8 mouse cellular contexts compared by ENCODE assay signal in the genomic region with DNA sequence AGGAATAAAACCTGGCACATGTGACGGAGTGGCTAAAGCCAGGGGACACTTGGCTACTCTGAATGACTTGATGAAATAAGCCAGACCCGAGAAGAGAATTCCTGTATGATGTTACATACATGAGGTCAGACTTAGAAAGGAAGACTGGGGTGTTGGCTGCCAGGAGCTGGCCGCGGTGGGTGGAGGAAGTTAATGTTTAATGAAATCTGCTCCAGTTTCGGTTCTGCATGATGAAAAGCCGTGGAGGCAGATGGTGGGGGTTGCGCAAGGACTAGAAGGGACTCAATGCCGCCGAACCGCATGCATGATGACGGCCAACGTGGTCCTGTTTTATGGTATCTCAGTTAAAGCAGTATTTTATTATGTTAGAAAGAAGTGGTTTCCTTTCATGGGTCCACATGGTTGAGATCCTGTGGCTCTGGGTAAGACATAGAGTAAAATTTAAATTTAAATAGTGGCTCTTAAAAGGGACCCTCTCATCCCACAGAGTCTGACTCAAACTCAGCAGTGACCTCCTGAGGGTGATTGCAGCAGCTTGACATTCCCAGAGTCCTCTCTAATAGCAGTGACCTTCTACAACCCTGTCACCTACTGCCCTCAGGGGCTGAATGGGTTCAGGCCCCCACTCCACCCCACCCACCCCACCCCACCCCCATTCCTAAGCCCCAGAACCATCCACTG.
DNase-seq lines count a peak whose midpoint lies in the region; ATAC-seq lines count a peak whose summit lies in the region.

No protein-coding gene starts in this region.

- no peak overlapping the region for H3K27ac ChIP-seq in forebrain, embryonic 14.5 days (ENCODE audit: low read depth, low read length)
- no peak overlapping the region for H3K27ac ChIP-seq in midbrain, embryonic 11.5 days (ENCODE audit: low read depth, low read length)
- no peak overlapping the region for H3K27ac ChIP-seq in midbrain, embryonic 10.5 days (replicated peaks)

- no peaks in the 10 kb centered on the region for H3K9me3 ChIP-seq in forebrain, embryonic 14.5 days (replicated peaks; ENCODE audit: control insufficient read depth, low read length)
- H3K9me3 ChIP-seq in midbrain, embryonic 11.5 days (ENCODE audit: control insufficient read depth, low read length): no peaks in the 10 kb centered on the region
- H3K9me3 ChIP-seq in midbrain, embryonic 10.5 days (replicated peaks): no peaks in the 10 kb centered on the region

- no peaks in the 10 kb centered on the region for H3K36me3 ChIP-seq in forebrain, embryonic 14.5 days (ENCODE audit: control insufficient read depth, insufficient read depth, low read length)
- H3K36me3 ChIP-seq in midbrain, embryonic 11.5 days (ENCODE audit: control insufficient read depth, insufficient read depth, low read length): no peaks in the 10 kb centered on the region
- H3K36me3 ChIP-seq in midbrain, embryonic 10.5 days: no peaks in the 10 kb centered on the region

- 90% methylated on average over 12 of the region's 12 CpGs for WGBS in forebrain, embryonic 14.5 days
- WGBS in midbrain, embryonic 11.5 days: 88% methylated on average over 12 of the region's 12 CpGs
- 89% methylated on average over 12 of the region's 12 CpGs for WGBS in midbrain, embryonic 10.5 days

- peak; percentile 37; the same call in 1 of the 2 replicates for ATAC-seq in neutrophil, adult 5-6 weeks (ENCODE audit: extremely low read depth, insufficient number of reproducible peaks, low FRiP score, poor library complexity, severe bottlenecking)
- ATAC-seq in forebrain, embryonic 14.5 days: no peak
- ATAC-seq in midbrain, embryonic 11.5 days (ENCODE audit: low FRiP score): no peak

- no peak overlapping the region for H3K4me3 ChIP-seq in forebrain, embryonic 14.5 days (ENCODE audit: low read depth, low read length)
- no peak overlapping the region for H3K4me3 ChIP-seq in midbrain, embryonic 11.5 days (ENCODE audit: low read depth, low read length)
- no peak overlapping the region for H3K4me3 ChIP-seq in midbrain, embryonic 10.5 days

- DNase-seq in layer of hippocampus, adult 9-11 months: peak; percentile 70
- DNase-seq in layer of hippocampus, postnatal 10 days (ENCODE audit: low spot score in 2 of 2): no peak
- peak; percentile 77 for DNase-seq in heart, adult 8-10 months (ENCODE audit: low spot score)
- DNase-seq in kidney, postnatal 36 days: peak; percentile 87 to 92
- DNase-seq in forebrain, embryonic 14.5 days (ENCODE audit: low spot score): no peak
- no peak for DNase-seq in midbrain, embryonic 11.5 days (ENCODE audit: low spot score, missing footprints)
- no peak for DNase-seq in midbrain, embryonic 10.5 days (ENCODE audit: low spot score)

- H3K27me3 ChIP-seq in forebrain, embryonic 14.5 days (replicated peaks; ENCODE audit: control insufficient read depth, insufficient read depth, low read length): 0 out of 2 replicates have a peak, but pooled peaks cover 5% of the 10 kb centered on the region
- H3K27me3 ChIP-seq in midbrain, embryonic 11.5 days (ENCODE audit: control insufficient read depth, insufficient read depth, low read length): peaks cover 11% of the 10 kb centered on the region; the same call in 1 of the 2 replicates
- peaks cover 53% of the 10 kb centered on the region for H3K27me3 ChIP-seq in midbrain, embryonic 10.5 days (ENCODE audit: low read depth, poor library complexity, severe bottlenecking)

- no peaks in the 10 kb centered on the region for H3K4me1 ChIP-seq in forebrain, embryonic 14.5 days (ENCODE audit: control insufficient read depth, insufficient read depth, low read length)
- H3K4me1 ChIP-seq in midbrain, embryonic 11.5 days (ENCODE audit: control insufficient read depth, insufficient read depth, low read length): peaks cover 5% of the 10 kb centered on the region; the same call in 1 of the 2 replicates
- H3K4me1 ChIP-seq in midbrain, embryonic 10.5 days: peaks cover 38% of the 10 kb centered on the region

- no peak overlapping the region for H3K4me2 ChIP-seq in forebrain, embryonic 14.5 days (ENCODE audit: low read length)
- H3K4me2 ChIP-seq in midbrain, embryonic 11.5 days: no peak overlapping the region

- no peak overlapping the region for H3K9ac ChIP-seq in forebrain, embryonic 14.5 days (ENCODE audit: low read length)
- H3K9ac ChIP-seq in midbrain, embryonic 11.5 days (ENCODE audit: low read length): no peak overlapping the region

Comparison
In these comparisons a context has a peak if more than half of its experiments do, and no peak if none do; other contexts are left out.
1. DNase-seq: peak in layer of hippocampus, adult 9-11 months (single experiment), heart, adult 8-10 months (single experiment) and kidney, postnatal 36 days (2 of 2); none in layer of hippocampus, postnatal 10 days (0 of 2), forebrain, embryonic 14.5 days (single experiment), midbrain, embryonic 11.5 days (single experiment) and midbrain, embryonic 10.5 days (single experiment).